Mouse (Mus musculus): ENCODE data around the gene Olfr17. TPM values are rescaled to one million over a fixed set of nuclear protein-coding genes. Genes with fewer than 3 reads are reported as not detected.

The Olfr17 gene
- polyA plus RNA-seq, 1 experiment from 2014 or later: 0.18 TPM

Other genes starting within 250 kb of the Olfr17 start
- gene Olfr703, start 249.9 kb upstream of the Olfr17 start, polyA plus RNA-seq (2014; fragmentation: Nextera tagmentation; extraction: Ambion mirVana): not detected in 2 replicates
- gene Olfr704, start 230.0 kb upstream of the Olfr17 start, polyA plus RNA-seq (2014; fragmentation: Nextera tagmentation; extraction: Ambion mirVana): not detected in 2 replicates
- gene Olfr705, start 216.3 kb upstream of the Olfr17 start, polyA plus RNA-seq (2014; fragmentation: Nextera tagmentation; extraction: Ambion mirVana): 0.22 TPM in 1 of 2 replicates, not detected in the other
- not detected in 2 replicates for gene Olfr706, start 205.1 kb upstream of the Olfr17 start, polyA plus RNA-seq (2014; fragmentation: Nextera tagmentation; extraction: Ambion mirVana)
- 0.10 TPM in 1 of 2 replicates, not detected in the other for gene Olfr707, start 192.0 kb upstream of the Olfr17 start, polyA plus RNA-seq (2014; fragmentation: Nextera tagmentation; extraction: Ambion mirVana)
- gene Olfr1532-ps1, start 185.2 kb upstream of the Olfr17 start, polyA plus RNA-seq (2014; fragmentation: Nextera tagmentation; extraction: Ambion mirVana): not detected in 2 replicates
- not detected in 2 replicates for gene Olfr709-ps1, start 161.0 kb upstream of the Olfr17 start, polyA plus RNA-seq (2014; fragmentation: Nextera tagmentation; extraction: Ambion mirVana)
- not detected in 2 replicates for gene Olfr710, start 144.9 kb upstream of the Olfr17 start, polyA plus RNA-seq (2014; fragmentation: Nextera tagmentation; extraction: Ambion mirVana)
- gene Olfr6, start 129.3 kb upstream of the Olfr17 start, polyA plus RNA-seq (2014; fragmentation: Nextera tagmentation; extraction: Ambion mirVana): 0.04 TPM in 1 of 2 replicates, not detected in the other
- not detected in 2 replicates for gene Olfr711, start 117.8 kb upstream of the Olfr17 start, polyA plus RNA-seq (2014; fragmentation: Nextera tagmentation; extraction: Ambion mirVana)
- not detected in 2 replicates for gene Olfr2, start 87.1 kb upstream of the Olfr17 start, polyA plus RNA-seq (2014; fragmentation: Nextera tagmentation; extraction: Ambion mirVana)
- not detected in 2 replicates for gene Olfr713, start 62.0 kb upstream of the Olfr17 start, polyA plus RNA-seq (2014; fragmentation: Nextera tagmentation; extraction: Ambion mirVana)
- not detected in 2 replicates for gene Olfr714, start 22.2 kb upstream of the Olfr17 start, polyA plus RNA-seq (2014; fragmentation: Nextera tagmentation; extraction: Ambion mirVana)
- not detected in 2 replicates for gene Olfr715b, start 17.1 kb downstream of the Olfr17 start, polyA plus RNA-seq (2014; fragmentation: Nextera tagmentation; extraction: Ambion mirVana)
- 0.10 TPM in 1 of 2 replicates, not detected in the other for gene Olfr715, start 37.9 kb downstream of the Olfr17 start, polyA plus RNA-seq (2014; fragmentation: Nextera tagmentation; extraction: Ambion mirVana)
- 0.12 TPM in 1 of 2 replicates, not detected in the other for gene Olfr716, start 45.1 kb downstream of the Olfr17 start, polyA plus RNA-seq (2014; fragmentation: Nextera tagmentation; extraction: Ambion mirVana)
- gene Nlrp14, start 73.8 kb downstream of the Olfr17 start, polyA plus RNA-seq (2014; fragmentation: Nextera tagmentation; extraction: Ambion mirVana): not detected in 2 replicates
- not detected in 2 replicates for gene Rbmxl2, start 116.2 kb downstream of the Olfr17 start, polyA plus RNA-seq (2014; fragmentation: Nextera tagmentation; extraction: Ambion mirVana)

All from embryonic facial prominence, embryonic 14.5 days (tissue).